Mouse (Mus musculus) cerebellum, adult 8-10 months (tissue): ENCODE data around the gene Msh6.
"Not testable (repeated sequence)": the region's sequence is repeated elsewhere in the genome, so short reads cannot be mapped to it uniquely, and the experiment has no call there.

ENCODE experiments used
- DNase-seq: peaks from one replicate; pipeline ENCODE4 v3.0.0; 2022

Msh6 gene

DNA sequence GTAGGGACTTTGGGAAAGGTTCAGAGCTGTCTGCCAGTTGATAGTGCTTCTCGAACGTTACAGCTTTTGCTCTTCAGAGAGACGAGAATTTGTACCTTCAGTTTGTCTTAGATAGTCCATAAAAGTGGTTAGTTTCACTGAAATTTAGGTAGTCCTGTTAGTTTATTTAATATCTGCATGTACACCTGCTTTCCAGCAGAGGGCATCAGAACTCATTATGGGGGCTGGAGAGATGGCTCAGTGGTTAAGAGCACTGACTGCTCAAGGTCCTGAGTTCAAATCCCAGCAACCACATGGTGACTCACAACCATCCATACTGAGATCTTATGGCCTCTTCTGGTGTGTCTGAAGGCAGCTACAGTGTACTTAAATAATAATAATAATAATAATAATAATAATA lies 7.2 kb downstream of the Msh6 start:
- no peak for DNase-seq

DNA sequence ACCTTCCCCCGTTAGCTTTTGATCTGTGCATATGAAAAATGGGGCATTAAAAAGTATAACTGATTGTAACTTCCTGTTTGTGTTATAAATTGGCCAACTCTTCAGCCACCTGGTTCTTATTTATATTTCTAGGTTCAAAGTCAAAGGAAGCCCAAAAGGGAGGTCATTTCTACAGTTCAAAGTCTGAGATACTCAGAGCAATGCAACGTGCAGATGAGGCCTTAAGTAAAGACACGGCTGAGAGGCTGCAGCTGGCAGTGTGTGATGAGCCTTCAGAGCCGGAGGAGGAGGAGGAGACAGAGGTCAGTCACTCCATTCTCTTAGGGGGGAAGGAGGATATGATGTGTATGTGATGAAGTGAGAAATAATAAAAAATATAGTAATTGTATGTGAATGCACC lies 8.5 kb downstream of the Msh6 start:
- DNase-seq = no peak

DNA sequence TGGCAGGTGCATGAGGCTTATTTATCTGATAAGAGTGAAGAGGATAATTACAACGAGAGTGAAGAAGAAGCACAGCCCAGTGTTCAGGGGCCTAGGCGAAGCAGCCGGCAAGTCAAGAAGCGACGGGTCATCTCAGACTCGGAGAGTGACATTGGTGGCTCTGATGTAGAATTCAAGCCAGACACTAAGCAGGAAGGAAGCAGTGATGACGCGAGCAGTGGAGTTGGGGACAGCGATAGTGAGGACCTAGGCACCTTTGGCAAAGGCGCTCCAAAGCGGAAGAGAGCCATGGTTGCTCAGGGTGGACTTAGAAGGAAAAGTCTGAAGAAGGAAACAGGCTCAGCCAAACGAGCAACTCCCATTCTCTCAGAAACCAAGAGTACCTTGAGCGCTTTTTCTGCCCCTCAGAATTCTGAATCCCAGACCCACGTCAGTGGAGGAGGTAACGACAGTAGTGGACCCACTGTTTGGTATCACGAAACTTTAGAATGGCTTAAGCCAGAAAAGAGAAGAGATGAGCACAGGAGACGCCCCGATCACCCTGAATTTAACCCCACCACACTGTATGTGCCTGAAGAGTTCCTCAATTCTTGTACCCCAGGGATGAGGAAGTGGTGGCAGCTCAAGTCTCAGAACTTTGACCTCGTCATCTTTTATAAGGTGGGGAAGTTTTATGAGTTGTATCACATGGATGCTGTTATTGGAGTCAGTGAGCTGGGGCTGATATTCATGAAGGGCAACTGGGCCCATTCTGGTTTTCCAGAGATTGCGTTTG lies 9.8 kb downstream of the Msh6 start:
- no peak for DNase-seq

DNA sequence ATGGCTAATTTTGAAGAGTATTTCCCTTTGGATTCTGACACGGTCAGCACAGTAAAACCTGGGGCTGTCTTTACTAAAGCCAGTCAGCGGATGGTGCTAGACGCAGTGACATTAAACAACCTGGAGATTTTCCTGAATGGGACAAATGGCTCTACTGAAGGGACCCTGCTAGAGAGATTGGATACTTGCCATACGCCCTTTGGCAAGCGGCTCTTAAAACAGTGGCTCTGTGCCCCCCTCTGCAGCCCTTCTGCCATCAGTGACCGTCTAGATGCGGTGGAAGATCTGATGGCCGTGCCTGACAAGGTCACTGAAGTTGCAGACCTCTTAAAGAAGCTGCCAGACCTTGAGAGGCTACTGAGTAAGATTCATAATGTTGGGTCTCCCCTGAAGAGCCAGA lies 11.1 kb downstream of the Msh6 start:
- DNase-seq = no peak

DNA sequence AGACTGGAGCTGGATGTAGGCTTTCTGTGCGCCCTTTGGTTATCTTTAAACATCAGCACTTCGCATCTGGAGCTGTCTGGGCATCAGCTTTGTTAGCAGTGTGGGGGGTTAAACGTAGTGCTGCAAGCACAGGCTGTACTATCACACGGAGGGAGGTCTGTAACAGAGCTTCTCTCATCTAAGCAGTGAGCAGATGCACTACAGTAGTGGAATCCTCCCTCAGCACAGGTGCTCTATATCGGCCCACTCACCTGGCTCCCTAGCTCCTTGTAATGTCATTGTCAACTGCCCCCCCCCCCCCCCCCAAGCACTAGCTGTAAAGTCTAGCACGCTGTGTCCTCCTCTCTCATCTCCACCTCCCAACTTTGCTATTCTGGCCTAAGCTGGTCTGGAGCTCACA lies 12.6 kb downstream of the Msh6 start:
- DNase-seq = no peak

DNA sequence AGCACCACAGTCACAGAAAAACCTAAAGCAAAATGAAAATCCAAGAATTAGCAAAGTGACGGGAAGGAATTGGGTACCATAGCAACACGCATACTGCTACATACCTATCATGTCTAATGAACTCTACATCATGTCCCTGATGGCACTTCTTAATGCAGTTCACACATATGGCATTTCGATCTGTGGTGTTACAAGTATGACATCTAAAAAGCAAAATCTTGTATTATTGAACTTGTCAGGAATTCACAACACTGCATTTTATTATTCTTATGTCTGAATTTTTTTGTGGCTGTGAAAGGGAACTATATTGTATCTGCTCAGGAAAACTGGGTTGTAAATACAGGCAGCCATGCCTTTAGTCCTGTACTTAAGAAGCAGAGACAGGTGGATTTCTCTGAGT lies 17.3 kb downstream of the Msh6 start:
- DNase-seq = no peak

DNA sequence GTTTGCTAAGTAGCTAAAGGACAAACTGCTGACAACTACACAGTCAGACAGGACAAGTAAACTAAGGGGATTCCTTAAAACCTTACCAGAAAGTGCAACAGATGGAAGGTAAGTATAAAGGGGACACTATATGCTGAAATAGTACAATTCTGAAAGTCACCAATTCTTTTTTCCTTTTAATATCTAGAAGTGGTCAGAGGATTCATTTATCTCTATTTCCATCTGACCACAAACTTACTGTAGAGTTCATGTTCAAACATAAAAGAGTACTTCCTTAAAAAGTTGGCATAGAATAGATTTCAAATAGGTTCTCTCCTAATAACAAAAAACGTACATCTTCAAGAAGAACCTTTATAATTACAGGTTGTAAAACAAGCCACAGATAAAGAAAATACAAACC lies 18.5 kb downstream of the Msh6 start:
- DNase-seq = no peak

DNA sequence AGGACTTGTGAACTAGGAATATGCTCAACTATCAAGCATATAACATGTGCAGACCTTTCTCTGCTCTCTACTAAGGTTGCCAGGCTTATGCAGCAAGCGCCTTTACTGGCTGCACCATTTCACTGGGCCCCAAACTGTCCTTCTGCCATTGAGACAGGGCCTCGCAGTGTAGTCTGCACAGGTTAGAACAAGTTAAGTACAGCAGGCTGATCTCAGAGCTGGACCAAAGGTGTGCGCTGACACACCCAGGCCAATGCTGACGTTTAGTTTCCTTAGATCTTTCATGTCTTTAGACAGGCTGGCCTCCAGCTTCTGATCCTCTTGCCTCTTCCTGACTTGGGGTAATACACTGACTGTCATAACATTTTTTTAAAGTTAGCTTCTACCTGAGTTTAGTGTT lies 22.9 kb downstream of the Msh6 start:
- DNase-seq = no peak

DNA sequence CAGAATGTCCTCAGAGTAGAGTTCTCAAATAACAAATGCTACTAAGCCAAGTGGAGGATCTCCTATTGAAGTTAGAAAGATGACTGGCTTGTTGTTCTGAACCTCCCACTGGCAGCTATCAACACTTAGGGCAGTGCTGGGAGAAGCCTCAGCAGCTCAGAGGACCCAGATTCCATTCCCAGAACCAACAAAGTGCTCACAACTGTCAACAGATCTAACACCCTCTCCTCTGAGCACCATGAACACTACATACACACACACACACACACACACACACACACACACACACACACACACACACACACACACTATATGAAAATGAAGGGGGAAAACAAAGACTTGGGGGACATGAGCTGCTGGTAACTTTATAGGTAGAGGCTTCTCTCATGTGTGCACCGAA lies 30.0 kb downstream of the Msh6 start:
- no peak for DNase-seq

DNA sequence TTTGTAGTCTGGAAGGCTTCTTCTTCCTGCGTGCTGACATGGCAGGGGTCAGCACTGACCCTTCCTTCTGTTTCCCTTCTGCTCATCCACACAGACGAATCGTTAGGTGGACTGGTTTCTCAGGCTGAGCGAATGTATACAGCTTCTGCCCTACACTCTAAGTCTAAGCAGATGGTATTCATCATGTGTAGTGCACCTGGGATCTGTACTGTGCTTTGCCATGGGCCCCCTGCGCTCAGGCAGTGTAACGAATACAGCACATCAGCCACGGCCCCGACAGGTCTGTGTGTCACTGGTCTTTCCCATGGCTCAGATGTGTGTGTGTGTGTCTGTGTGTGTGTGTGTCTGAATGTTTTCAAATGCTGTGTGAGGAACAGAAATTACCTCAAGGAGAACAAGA lies 32.1 kb downstream of the Msh6 start:
- no peak for DNase-seq

DNA sequence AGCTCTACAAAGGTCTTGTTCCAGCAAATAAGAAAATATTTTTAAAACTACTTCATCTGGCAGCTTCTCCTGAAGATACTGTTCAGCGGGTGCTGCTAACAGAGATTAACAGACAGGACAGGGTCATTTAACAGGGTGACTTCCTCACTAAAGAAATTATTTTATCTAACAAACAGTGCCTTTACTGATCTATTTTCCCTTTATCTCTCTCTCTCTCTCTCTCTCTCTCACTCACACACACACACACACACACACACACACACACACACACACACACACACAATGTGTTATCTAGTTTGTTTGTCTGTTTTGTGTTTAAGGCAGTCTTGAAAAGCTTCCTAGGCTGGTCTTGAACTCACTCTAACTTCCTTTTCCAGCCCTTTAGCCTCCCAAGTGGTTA lies 39.6 kb downstream of the Msh6 start:
- DNase-seq = no peak

DNA sequence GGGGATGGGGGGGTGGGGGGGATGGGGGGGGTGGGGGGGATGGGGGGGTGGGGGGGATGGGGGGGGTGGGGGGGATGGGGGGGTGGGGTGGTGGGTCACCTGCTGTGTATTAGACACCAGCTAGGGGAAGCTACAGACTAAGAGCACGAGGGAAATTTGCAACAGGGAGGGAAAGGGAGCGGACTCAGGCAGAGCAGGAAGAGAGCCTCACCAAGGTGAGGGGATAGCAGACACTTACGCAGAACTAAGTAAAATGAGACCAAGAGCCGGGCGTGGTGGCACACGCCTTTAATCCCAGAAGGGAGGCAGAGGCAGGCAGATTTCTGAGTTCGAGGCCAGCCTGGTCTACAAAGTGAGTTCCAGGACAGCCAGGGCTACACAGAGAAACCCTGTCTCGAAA lies 41.2 kb downstream of the Msh6 start:
- not testable (repeated sequence) for DNase-seq

DNA sequence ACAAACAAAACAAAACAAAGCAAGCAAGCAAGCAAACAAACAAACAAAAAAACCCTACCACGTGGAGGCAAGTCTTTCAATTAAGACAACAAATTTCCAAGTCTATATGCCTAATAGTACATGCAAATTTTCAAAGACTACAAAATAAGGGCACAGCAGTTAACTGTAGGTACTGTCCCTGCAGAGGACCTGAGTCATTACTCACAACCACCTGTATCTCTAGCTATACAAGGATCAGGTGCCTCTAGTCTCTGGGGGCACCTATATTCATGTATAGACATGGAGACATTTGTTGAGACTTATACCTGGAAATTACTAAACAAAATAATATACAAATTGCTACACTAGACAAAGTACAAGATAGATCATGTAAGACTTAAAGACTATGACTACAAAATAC lies 49.1 kb downstream of the Msh6 start:
- DNase-seq = no peak

DNA sequence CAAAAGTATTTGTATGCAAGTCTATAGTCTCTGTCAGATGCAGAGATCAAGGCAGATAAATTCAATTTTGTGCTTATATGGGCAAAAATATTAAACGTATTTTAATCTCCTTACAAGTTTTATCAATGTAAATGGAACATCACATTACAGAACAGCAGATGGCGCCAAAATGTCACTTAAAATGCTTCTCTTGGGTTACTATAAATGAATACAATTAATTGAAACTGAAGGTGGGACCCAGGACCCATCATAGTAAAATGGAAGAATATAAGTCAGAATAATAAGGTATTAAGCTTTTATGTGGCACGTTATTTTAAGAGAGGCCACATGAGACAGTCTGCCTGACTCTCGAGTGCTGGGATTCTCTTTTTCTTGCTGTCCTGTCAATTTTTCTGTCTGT lies 50.4 kb downstream of the Msh6 start:
- DNase-seq = peak; percentile 64

DNA sequence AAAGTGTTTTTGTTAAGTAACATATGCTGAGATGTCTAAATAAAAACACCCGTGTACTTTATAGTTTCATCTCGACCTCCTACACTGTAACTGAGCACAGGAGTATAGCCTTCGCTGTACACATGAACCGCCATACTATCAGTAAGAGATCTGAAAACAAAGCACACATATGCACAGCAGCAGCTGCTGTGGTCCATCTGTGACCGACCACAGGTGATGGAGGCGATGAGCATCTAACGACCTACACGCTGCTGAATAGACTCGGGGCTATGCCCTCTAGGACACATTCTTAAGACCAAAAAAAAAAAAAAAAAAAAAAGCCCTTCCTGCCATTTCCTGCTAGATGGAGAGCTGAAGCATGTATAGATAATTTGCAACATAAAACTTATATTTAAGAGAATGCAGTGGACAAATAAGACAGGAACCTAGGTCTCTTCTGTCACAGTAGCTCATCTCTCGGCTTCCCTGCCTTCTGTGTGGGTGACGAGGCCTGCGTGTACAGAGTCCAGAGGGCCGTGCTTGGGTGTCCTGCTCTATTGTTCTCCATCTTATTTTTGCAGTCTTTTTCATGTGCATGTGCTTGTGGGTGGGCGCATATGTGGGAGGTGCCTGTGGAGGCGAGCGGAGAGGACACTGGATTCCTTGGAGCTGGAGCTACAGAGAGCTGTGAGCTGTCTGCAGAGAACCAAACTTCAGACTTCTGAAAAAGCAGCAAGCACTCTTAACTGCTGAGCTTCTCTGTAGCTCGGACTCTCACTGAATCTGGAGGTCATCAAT lies 54.5 kb downstream of the Msh6 start:
- DNase-seq = no peak

DNA sequence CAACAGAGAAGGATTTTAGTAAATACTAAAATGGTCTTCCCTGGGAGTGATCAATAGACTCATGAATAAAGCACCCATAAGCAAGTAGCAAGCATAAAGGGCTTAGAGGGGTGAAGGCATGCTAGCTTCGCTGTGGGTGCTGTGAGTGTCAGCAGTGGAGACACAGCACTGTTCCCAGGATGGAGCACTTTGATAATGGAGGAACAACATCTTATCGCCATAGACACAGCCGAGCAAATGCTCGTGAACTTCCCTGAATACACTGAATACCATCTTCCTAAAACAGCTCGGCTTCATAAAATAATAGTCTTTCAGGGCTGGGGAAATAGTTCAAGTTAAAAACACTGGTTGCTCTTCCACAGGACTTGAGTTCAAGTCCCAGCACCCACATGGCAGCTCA lies 56.9 kb downstream of the Msh6 start:
- no peak for DNase-seq

DNA sequence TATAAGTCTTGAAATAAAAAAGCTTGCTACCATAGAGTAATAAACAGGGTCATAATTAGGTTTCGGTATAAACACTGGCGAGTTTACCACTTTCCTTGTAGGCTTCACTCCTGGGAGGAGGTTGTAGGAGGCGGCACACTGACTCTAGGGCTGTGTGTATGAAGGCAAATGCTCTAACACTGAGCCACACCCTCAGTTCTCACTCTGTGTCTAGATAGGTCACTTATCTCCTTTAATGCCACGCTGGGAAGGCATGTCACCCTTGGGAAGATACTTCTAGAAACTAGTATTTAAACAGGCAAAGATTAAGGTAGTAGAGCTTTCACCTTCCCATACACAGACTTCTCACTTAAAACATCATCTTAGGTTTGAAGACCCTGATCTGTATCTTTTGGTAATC lies 59.6 kb downstream of the Msh6 start:
- no peak for DNase-seq
